7 mouse cellular contexts compared by ENCODE assay signal in the genomic region with DNA sequence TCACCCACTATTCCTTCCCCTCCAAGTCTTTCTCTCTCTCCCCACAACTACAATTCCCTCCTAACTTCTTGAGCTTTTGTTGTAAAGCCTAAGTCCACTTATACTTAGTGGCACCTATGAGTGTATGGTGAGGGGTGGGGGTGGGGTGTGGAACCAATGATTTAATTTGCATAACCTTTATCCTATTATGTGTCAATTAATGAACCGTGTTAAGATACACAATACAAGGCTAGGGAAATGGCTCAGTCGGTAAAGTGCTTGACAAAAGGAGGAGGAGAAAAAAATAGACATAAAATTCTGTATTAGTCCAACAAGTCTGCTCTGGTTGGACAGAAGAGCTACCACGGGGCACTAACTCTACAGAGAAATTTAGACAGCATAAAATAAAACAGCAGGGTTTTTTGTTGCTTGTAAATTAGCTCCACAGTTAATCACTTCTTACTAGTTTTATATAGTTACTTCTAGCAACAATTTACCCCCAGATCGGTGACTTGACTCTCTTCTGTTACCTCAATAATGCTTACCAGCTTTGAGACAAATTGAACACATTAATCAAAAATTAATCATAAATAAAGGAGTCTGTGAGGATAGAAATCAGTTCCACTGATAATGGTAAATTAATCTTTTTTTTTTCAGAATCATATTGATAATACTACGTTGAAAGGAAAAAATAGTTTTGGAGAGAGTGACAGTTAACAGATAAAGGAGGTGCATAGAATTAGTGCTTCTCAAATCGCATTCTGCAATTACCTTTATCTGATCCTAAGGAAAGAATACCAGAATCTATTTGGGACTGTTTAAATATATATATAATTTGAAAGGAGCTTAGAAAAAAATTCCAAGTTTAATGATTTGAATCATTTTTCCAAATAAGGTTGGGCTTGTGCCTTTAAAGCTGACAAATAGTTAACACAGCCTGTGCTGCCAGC. TPM values are rescaled to one million over a fixed set of nuclear protein-coding genes. Genes with fewer than 3 reads are reported as not detected.
DNase-seq lines count a peak whose midpoint lies in the region; ATAC-seq lines count a peak whose summit lies in the region.

No protein-coding gene starts in this region.

- no peaks in the 10 kb centered on the region for H3K36me3 ChIP-seq in lung, embryonic 16.5 days (ENCODE audit: control insufficient read depth, insufficient read depth, low read length)
- no peaks in the 10 kb centered on the region for H3K36me3 ChIP-seq in forebrain, embryonic 15.5 days
- H3K36me3 ChIP-seq in liver, embryonic 11.5 days (ENCODE audit: control insufficient read depth, insufficient read depth, low read length) = no peaks in the 10 kb centered on the region
- no peaks in the 10 kb centered on the region for H3K36me3 ChIP-seq in stomach, embryonic 14.5 days (ENCODE audit: control insufficient read depth, insufficient read depth, low read length)

- no peak for DNase-seq in lung, postnatal 10 days
- no peak for DNase-seq in liver, embryonic 11.5 days (ENCODE audit: low spot score)
- DNase-seq in spleen, postnatal 4 days (ENCODE audit: low spot score in 2 of 2) = no peak
- no peak for DNase-seq in layer of hippocampus, postnatal 25 days (ENCODE audit: extremely low spot score in 1 of 2, low spot score in 1 of 2)

- peak overlapping the region; percentile 50 for H3K4me2 ChIP-seq in lung, embryonic 16.5 days (ENCODE audit: low read depth, low read length)
- peak overlapping the region; percentile 72 for H3K4me2 ChIP-seq in forebrain, embryonic 15.5 days (replicated peaks)
- H3K4me2 ChIP-seq in liver, embryonic 11.5 days = peak overlapping the region; percentile 68
- peak overlapping the region; percentile 39 for H3K4me2 ChIP-seq in stomach, embryonic 14.5 days (replicated peaks; ENCODE audit: low read depth, low read length)

- no peaks in the 10 kb centered on the region for H3K9me3 ChIP-seq in lung, embryonic 16.5 days (ENCODE audit: control insufficient read depth, low read length)
- no peaks in the 10 kb centered on the region for H3K9me3 ChIP-seq in forebrain, embryonic 15.5 days
- no peaks in the 10 kb centered on the region for H3K9me3 ChIP-seq in liver, embryonic 11.5 days (ENCODE audit: control insufficient read depth, low read length)
- H3K9me3 ChIP-seq in stomach, embryonic 14.5 days (ENCODE audit: control insufficient read depth, low read depth, low read length) = no peaks in the 10 kb centered on the region

- no peaks in the 10 kb centered on the region for H3K27me3 ChIP-seq in lung, embryonic 16.5 days (ENCODE audit: control insufficient read depth, insufficient read depth, low read depth, low read length)
- H3K27me3 ChIP-seq in forebrain, embryonic 15.5 days = no peaks in the 10 kb centered on the region
- no peaks in the 10 kb centered on the region for H3K27me3 ChIP-seq in liver, embryonic 11.5 days (replicated peaks; ENCODE audit: control insufficient read depth, insufficient read depth, low read length)
- no peaks in the 10 kb centered on the region for H3K27me3 ChIP-seq in stomach, embryonic 14.5 days (ENCODE audit: control insufficient read depth, insufficient read depth, low read length)

- H3K4me3 ChIP-seq in lung, embryonic 16.5 days (ENCODE audit: low read length) = peak overlapping the region; percentile 32
- H3K4me3 ChIP-seq in forebrain, embryonic 15.5 days = peak overlapping the region; percentile 46
- H3K4me3 ChIP-seq in liver, embryonic 11.5 days (ENCODE audit: low read depth, low read length) = peak overlapping the region; percentile 36
- peak overlapping the region; percentile 31 for H3K4me3 ChIP-seq in stomach, embryonic 14.5 days (ENCODE audit: low read depth, low read length)

- H3K4me1 ChIP-seq in lung, embryonic 16.5 days (replicated peaks; ENCODE audit: control insufficient read depth, insufficient read depth, low read length) = no peaks in the 10 kb centered on the region
- peaks cover 12% of the 10 kb centered on the region; the same call in 1 of the 2 replicates for H3K4me1 ChIP-seq in forebrain, embryonic 15.5 days
- peaks cover 2% of the 10 kb centered on the region; the same call in 1 of the 2 replicates for H3K4me1 ChIP-seq in liver, embryonic 11.5 days (replicated peaks; ENCODE audit: control insufficient read depth, insufficient read depth, low read length)
- no peaks in the 10 kb centered on the region for H3K4me1 ChIP-seq in stomach, embryonic 14.5 days (ENCODE audit: control insufficient read depth, insufficient read depth, low read length)

- ATAC-seq in lung, embryonic 16.5 days (ENCODE audit: low read depth) = no peak
- peak; percentile 64 for ATAC-seq in forebrain, embryonic 15.5 days (replicated peaks)
- no peak for ATAC-seq in liver, embryonic 11.5 days (replicated peaks; ENCODE audit: low FRiP score)
- ATAC-seq in stomach, embryonic 14.5 days (ENCODE audit: insufficient number of reproducible peaks, insufficient read depth, low FRiP score, low read depth) = no peak

- no peak overlapping the region; the same call in 1 of the 2 replicates for H3K9ac ChIP-seq in lung, embryonic 16.5 days (ENCODE audit: low read length)
- H3K9ac ChIP-seq in forebrain, embryonic 15.5 days (replicated peaks) = peak overlapping the region; percentile 53
- no peak overlapping the region for H3K9ac ChIP-seq in liver, embryonic 11.5 days (ENCODE audit: low read depth, low read length)
- no peak overlapping the region for H3K9ac ChIP-seq in stomach, embryonic 14.5 days (replicated peaks; ENCODE audit: low read depth, low read length)

- 57% methylated on average over 6 of the region's 6 CpGs for WGBS in lung, embryonic 16.5 days
- 16% methylated on average over 6 of the region's 6 CpGs for WGBS in forebrain, embryonic 15.5 days
- WGBS in liver, embryonic 11.5 days = 62% methylated on average over 6 of the region's 6 CpGs
- WGBS in stomach, embryonic 14.5 days = 59% methylated on average over 6 of the region's 6 CpGs

- H3K27ac ChIP-seq in lung, embryonic 16.5 days (ENCODE audit: low read length) = no peak overlapping the region
- H3K27ac ChIP-seq in forebrain, embryonic 15.5 days (replicated peaks) = peak overlapping the region; percentile 61; the same call in 1 of the 2 replicates
- no peak overlapping the region for H3K27ac ChIP-seq in liver, embryonic 11.5 days (ENCODE audit: low read depth, low read length)
- no peak overlapping the region; the same call in 1 of the 2 replicates for H3K27ac ChIP-seq in stomach, embryonic 14.5 days (ENCODE audit: low read length)

RNA-seq across cellular contexts. Expression of gene Hnmt, which starts 1.4 kb away (rescaled TPM):
- polyA plus RNA-seq in lung, embryonic 16.5 days (2015; fragmentation: Nextera tagmentation; extraction: Ambion mirVana) = 1.2 and 1.3 TPM in 2 replicates
- 4.1 and 4.4 TPM in 2 replicates for polyA plus RNA-seq in forebrain, embryonic 15.5 days (2015; fragmentation: Nextera tagmentation; extraction: Ambion mirVana)
- polyA plus RNA-seq in liver, embryonic 11.5 days (2014; fragmentation: Nextera tagmentation; extraction: Ambion mirVana) = 1.1 and 1.4 TPM in 2 replicates
- 1.8 and 3.0 TPM in 2 replicates for polyA plus RNA-seq in stomach, embryonic 14.5 days (2014; fragmentation: Nextera tagmentation; extraction: Ambion mirVana)
- 10 to 100 TPM; 26.6 to 27.6 TPM for total RNA-seq in layer of hippocampus, postnatal 25 days (2021)

RNA-seq across cellular contexts. Expression of gene Tbpl2, which starts 48.6 kb away (rescaled TPM):
- not detected in 2 replicates for polyA plus RNA-seq in lung, embryonic 16.5 days (2015; fragmentation: Nextera tagmentation; extraction: Ambion mirVana)
- not detected in 2 replicates for polyA plus RNA-seq in forebrain, embryonic 15.5 days (2015; fragmentation: Nextera tagmentation; extraction: Ambion mirVana)
- not detected in 2 replicates for polyA plus RNA-seq in liver, embryonic 11.5 days (2014; fragmentation: Nextera tagmentation; extraction: Ambion mirVana)
- not detected in 2 replicates for polyA plus RNA-seq in stomach, embryonic 14.5 days (2014; fragmentation: Nextera tagmentation; extraction: Ambion mirVana)
- not detected for total RNA-seq in layer of hippocampus, postnatal 25 days (2021)
